Mouse (Mus musculus) heart, embryonic 10.5 days (tissue): ENCODE data around the gene Milr1. TPM values are rescaled to one million over a fixed set of nuclear protein-coding genes. Genes with fewer than 3 reads are reported as not detected.
A peak's percentile ranks its signal among the peaks of the same experiment; 100 is the strongest.

Experiments
- DNase-seq: peaks from one replicate; pipeline ENCODE4 v3.0.0-alpha.2; 2017; ENCODE audit warnings: low spot score
- H3K27ac ChIP-seq: fragments of 300-500 bp; sonication (generic); 2 replicates; pipeline ENCODE4 v1.5.1; 2016; ENCODE audit warnings: mild to moderate bottlenecking
- H3K27me3 ChIP-seq: fragments of 300-500 bp; sonication (generic); 2 replicates; pipeline ENCODE4 v1.6.1; 2016; ENCODE audit warnings: mild to moderate bottlenecking; ENCODE audit not compliant: poor library complexity, insufficient read depth, severe bottlenecking
- H3K36me3 ChIP-seq: fragments of 300-500 bp; sonication (generic); 2 replicates; pipeline ENCODE4 v1.6.1; 2016; ENCODE audit warnings: mild to moderate bottlenecking, moderate library complexity
- H3K4me1 ChIP-seq: fragments of 300-500 bp; sonication (generic); 2 replicates; pipeline ENCODE4 v1.6.1; 2016; ENCODE audit warnings: mild to moderate bottlenecking
- H3K4me3 ChIP-seq: fragments of 300-500 bp; sonication (generic); 2 replicates; pipeline ENCODE4 v1.5.1; 2016; ENCODE audit warnings: mild to moderate bottlenecking, moderate library complexity
- H3K9me3 ChIP-seq: fragments of 300-500 bp; sonication (generic); 2 replicates; pipeline ENCODE4 v1.6.1; 2016; ENCODE audit warnings: mild to moderate bottlenecking, moderate library complexity
- WGBS: fragments of 180-500 bp; shearing (Covaris S2); methylation state at CpG from one replicate; pipeline ENCODE4 v1.1.7; 2016; 5-methylcytosine and 5-hydroxymethylcytosine counted together
- polyA plus RNA-seq: library from polyadenylated mRNA; unstranded; fragments of >200 nt; fragmentation: Nextera tagmentation; extraction: Ambion mirVana; gene quantifications from 2 replicates; pipeline ENCODE4 v1.2.1, GENCODE M21; 2016

The Milr1 gene
- polyA plus RNA-seq = 0.46 and 1.2 TPM in 2 replicates

DNA sequence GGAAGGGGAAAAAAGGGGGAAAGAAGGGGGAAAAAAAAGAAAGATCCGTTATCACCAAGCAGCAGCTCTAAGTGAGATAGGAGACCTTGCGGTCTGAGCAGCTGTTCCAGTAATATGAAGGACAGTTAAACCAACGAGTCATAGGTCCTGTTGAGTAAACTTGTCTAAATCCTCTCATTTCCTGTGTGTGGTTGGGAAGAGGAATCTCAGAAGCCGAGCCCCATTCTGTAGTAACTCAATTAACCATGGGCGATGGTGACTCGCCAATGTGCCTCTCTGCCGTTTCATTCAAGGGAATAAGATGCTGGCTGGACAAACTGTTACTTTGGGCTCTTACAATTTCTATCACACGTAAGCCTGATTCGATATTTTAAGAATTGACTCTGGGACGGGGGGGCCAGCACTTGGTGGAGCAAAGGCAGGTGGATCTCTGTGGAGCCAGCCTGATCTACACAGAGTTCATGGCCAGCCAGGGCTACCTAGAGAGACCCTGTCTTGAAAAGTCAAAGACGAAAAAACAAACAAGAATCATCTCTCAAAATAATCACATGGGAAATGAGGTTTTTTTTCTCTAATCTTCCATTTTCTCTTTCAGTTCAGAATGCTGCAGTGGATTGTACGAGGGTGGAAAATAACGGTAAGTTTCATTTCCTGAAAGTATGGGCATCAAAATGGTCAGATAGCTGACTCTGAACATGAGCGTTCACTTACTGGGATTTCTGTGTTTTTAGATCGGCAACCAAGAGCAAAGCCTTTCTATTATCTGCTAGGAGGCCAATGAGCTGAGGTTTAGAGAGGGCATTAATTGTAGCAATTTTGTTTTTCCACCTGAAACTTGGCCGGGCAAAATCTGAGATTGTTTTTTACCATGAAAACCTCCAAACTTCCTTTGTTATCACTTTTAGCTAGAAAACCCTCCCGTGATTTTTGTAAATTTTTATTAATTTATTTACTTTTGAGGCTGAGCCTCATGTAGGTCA, at the start of gene Milr1:
Gene Milr1 (plus strand): TSS at position 188 of the 980 bp plus-strand sequence.
- no peak within 1 kb of the TSS for H3K27ac ChIP-seq
- H3K9me3 ChIP-seq = no peaks in the 10 kb centered on the region
- H3K36me3 ChIP-seq = no peaks in the 10 kb centered on the region
- H3K27me3 ChIP-seq = no peaks in the 10 kb centered on the region
- WGBS = 79% methylated on average over 17 of the region's 17 CpGs
- H3K4me3 ChIP-seq = no peak within 1 kb of the TSS
- H3K4me1 ChIP-seq = peaks cover 16% of the 10 kb centered on the region
- no peak for DNase-seq

DNA sequence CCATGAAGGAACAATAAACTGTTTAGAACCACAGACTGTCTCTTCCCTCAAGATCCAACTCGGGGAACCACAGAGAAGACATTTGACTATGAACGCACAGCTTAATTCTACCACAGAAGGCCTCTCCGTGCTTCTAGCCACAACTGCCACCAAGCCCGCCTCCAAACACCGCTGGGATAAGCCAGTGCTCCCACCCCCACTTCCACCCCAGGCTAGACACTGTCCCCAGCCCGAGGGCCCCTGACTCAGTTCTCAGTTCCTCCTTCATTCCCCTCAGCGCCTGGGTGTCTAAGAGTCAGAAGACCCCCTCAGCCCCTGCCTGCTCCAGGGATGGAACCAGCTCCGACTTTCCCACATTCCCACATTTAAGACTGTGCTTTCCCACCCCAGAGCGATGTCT, 49.4 kb upstream of the Milr1 start:
- DNase-seq = no peak
- no peak overlapping the region for H3K27ac ChIP-seq
- H3K4me3 ChIP-seq = no peak overlapping the region
- H3K9me3 ChIP-seq = no peaks in the 10 kb centered on the region
- WGBS = 65% methylated on average over 9 of the region's 9 CpGs
- H3K4me1 ChIP-seq = peaks cover 15% of the 10 kb centered on the region
- no peaks in the 10 kb centered on the region for H3K27me3 ChIP-seq
- H3K36me3 ChIP-seq = peaks cover 15% of the 10 kb centered on the region

DNA sequence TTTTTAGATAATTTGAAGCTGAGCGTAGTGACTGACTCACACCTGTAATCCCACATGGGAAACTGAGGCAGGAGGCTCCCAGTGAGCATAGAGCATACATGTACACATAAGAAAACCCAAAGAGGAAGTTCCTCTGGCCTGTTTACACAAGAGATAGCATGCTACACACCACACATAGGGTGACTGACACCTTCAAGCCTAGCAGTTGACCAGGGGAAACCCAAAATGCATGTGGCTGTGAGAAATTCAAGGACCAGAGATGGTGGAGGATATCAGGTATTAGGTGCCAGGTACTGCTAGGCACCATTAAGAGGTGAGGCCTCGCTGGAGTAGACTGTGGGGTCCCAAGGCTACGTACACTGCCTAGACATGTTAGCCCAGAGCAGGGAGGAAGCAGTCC, 48.4 kb upstream of the Milr1 start:
- Histone ChIP-seq H3K27ac (no peak overlapping the region), H3K27me3 (no peaks in the 10 kb centered on the region), H3K4me1 (peaks cover 24% of the 10 kb centered on the region), H3K9me3 (no peaks in the 10 kb centered on the region), H3K36me3 (peaks cover 15% of the 10 kb centered on the region), H3K4me3 (no peak overlapping the region)
- 82% methylated on average over 3 of the region's 3 CpGs for WGBS
- DNase-seq = no peak

DNA sequence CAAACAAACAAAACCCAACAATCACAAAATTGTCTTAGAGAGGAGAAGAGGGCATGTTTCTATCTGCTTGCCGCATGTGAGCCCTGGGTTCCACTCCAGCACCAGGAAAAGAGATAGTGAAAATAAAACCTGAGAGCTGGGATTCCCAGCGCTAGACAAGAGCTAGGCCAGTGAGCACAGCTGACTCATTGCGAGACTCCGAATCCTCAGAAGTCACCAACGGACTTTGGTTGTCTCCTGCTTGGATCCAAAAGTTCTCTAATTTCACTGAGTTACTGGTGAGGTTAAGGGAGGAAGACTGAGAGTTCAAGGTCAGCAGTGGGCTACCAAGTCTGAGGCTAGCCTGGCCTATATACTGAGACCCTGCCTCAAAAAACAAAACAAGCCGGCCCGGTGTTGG, 47.1 kb upstream of the Milr1 start:
- no peak overlapping the region for H3K27ac ChIP-seq
- WGBS = 84% methylated on average over 7 of the region's 7 CpGs
- DNase-seq = no peak
- no peak overlapping the region for H3K4me3 ChIP-seq
- no peaks in the 10 kb centered on the region for H3K27me3 ChIP-seq
- peaks cover 6% of the 10 kb centered on the region for H3K36me3 ChIP-seq
- peaks cover 34% of the 10 kb centered on the region for H3K4me1 ChIP-seq
- no peaks in the 10 kb centered on the region for H3K9me3 ChIP-seq

DNA sequence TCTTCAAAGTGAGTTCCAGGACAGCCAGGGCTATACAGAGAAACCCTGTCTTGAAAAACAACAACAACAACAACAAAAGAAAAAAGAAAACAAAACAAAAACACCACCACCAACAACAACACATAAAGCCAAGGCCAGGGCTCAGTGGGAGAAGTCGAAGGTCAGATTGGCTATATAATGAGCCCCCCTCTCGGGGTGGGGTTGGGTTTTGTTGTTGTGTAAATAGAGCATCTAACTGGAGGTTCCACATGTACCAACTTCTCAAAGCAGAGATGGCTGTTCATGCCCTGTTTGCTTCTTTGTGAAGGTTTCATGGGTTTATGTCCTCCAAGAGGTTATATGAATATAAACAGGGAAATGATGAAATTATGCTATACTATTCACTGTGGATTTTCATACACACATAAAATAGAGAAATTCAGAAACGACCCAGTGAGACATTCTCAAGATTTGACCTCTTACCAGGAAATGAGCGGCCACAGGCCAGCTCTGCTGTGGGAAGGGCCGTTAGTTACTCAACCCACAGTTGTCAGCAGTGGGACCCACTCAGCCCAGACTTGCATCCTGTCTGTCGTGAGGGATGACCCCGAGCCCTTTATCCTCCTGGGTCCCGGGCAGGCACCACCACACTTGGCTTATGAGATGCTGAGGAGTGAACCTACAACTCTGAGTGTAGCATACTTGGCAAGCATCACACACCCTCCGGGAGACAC, 46.5 kb upstream of the Milr1 start:
- H3K4me1 ChIP-seq = peaks cover 38% of the 10 kb centered on the region
- H3K27ac ChIP-seq = no peak overlapping the region
- no peak overlapping the region for H3K4me3 ChIP-seq
- DNase-seq = no peak
- H3K36me3 ChIP-seq = no peaks in the 10 kb centered on the region
- H3K9me3 ChIP-seq = no peaks in the 10 kb centered on the region
- 81% methylated on average over 9 of the region's 9 CpGs for WGBS
- H3K27me3 ChIP-seq = no peaks in the 10 kb centered on the region

DNA sequence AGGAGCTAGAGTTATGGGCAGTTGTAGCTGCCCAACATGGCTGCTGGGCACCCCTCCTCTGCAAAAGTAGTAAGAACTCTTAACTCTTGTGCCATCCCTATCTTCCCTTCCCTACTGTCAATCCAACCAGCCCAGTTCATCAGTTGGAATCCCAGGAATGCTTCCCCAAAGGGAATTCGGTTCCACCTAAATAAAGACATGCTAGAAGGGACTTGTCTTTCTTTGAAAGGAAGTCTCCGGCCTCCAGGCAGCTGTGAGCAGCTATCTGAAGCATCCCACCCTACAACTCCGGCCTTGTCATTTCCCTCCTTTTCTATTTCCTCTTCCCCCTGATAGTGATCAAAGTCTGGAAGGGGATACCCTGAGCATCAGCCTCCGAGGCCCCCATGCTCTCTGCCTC, 44.8 kb upstream of the Milr1 start:
- Histone ChIP-seq H3K36me3 (0 out of 2 replicates have a peak, but pooled peaks cover 4% of the 10 kb centered on the region), H3K27me3 (no peaks in the 10 kb centered on the region), H3K9me3 (no peaks in the 10 kb centered on the region), H3K4me3 (no peak overlapping the region), H3K4me1 (peaks cover 54% of the 10 kb centered on the region), H3K27ac (no peak overlapping the region; the same call in 1 of the 2 replicates)
- DNase-seq = no peak
- WGBS = 11% methylated on average over 4 of the region's 4 CpGs

DNA sequence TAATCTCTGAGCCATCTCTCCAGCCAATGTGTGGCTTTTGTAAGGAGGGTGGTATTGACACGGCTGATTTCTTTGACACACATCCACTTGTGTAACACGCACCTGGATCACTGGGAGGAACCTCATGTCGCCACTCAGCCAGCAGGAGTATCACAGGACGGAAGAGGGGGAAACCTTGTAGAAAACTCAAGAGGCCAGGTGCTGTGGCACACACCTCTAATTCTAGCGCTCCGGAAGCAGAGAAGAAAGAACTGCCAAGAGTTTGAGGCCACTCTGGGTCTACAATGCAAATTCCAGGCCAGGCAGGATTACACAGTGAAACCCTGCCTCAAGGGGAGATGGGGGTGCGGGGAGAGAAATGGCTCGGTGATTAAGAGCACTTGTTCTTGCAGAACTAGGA, 43.9 kb upstream of the Milr1 start:
- WGBS = 66% methylated on average over 8 of the region's 8 CpGs
- DNase-seq = no peak
- no peak overlapping the region for H3K4me3 ChIP-seq
- no peak overlapping the region for H3K27ac ChIP-seq
- no peaks in the 10 kb centered on the region for H3K9me3 ChIP-seq
- peaks cover 56% of the 10 kb centered on the region for H3K4me1 ChIP-seq
- H3K27me3 ChIP-seq = no peaks in the 10 kb centered on the region
- 0 out of 2 replicates have a peak, but pooled peaks cover 4% of the 10 kb centered on the region for H3K36me3 ChIP-seq

DNA sequence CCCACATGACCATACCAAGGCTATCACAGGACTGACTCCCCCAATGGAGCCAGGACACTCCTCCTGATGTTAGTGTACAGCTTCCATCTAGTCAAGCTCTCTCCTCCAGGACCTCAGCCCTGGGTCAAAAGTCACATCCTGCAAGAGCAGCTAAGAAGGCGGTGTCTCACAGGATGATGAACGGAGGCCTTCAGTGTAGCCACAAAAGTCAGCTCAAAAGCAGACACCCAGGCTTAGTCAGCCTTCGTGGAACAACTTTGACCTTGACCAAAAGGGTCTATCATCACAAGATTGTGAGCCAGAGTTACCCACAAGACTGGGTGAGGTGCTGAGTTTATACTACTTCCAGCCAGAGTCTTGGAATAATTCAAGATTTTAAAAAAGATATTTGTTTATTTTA, 43.2 kb upstream of the Milr1 start:
- no peaks in the 10 kb centered on the region for H3K9me3 ChIP-seq
- peaks cover 60% of the 10 kb centered on the region for H3K4me1 ChIP-seq
- peak overlapping the region; percentile 31; the same call in 1 of the 2 replicates for H3K27ac ChIP-seq
- 0 out of 2 replicates have a peak, but pooled peaks cover 4% of the 10 kb centered on the region for H3K36me3 ChIP-seq
- no peak overlapping the region for H3K4me3 ChIP-seq
- no peak for DNase-seq
- no peaks in the 10 kb centered on the region for H3K27me3 ChIP-seq
- WGBS = 49% methylated on average over 3 of the region's 3 CpGs

DNA sequence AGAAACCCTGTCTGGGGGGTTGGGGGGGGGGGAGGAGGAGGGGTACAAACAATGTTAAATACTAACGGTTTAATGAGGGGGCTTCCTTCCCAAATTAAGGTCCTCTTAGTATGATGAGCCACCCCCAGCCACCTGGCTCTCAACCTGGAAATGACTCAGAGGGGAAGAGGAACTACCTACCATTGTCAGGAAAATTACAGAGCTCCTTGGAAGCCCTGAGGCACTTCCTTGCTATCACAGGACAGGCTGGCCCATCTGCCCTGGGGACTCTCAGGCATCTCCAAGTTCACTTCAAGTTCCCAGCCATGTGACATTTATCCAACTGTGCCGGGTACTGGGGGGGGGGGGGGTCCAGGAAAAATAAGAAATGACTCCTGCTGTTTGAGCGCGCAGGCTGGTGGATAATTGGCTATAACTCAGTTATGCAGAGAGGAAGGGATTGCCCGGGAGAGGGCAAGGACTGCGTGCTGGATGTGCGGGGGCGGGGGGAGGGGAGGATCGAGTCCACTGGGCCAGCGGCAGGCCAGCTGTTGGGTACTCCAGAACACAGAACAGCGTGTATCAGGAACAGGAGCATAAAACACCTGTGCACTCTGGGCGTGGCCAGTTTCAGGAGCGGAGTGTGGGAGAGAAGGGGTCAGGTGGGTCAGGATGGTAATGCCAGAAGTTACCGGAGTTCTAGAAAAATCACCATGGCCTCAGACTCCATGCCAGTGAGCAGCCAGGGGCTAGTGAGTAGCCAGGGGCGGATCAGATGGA, 41.6 kb upstream of the Milr1 start:
- no peak overlapping the region for H3K27ac ChIP-seq
- H3K9me3 ChIP-seq = no peaks in the 10 kb centered on the region
- no peak for DNase-seq
- no peak overlapping the region for H3K4me3 ChIP-seq
- H3K36me3 ChIP-seq = 0 out of 2 replicates have a peak, but pooled peaks cover 4% of the 10 kb centered on the region
- 45% methylated on average over 15 of the region's 15 CpGs for WGBS
- H3K27me3 ChIP-seq = no peaks in the 10 kb centered on the region
- H3K4me1 ChIP-seq = peaks cover 71% of the 10 kb centered on the region

DNA sequence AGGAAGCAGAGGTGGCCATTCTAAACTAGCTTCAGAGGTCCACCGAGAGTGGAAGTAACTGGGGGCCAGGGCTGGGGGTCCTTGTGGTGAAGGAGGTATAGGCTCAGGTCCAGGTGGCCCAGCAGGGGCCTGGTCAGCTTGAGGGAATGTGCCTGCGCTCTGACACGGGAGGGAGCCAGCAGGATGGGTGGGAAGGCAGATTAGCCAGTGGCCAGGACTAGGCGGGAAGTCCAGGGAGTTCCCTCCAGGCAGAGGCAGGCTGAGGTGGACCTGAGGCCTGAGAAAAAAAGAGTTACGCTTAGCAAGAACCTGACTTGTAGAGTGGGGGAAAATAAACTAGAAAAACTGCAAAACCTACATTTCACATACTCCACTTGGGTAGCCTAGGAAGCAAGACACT, 40.2 kb upstream of the Milr1 start:
- Histone ChIP-seq H3K36me3 (0 out of 2 replicates have a peak, but pooled peaks cover 4% of the 10 kb centered on the region), H3K4me3 (no peak overlapping the region), H3K9me3 (no peaks in the 10 kb centered on the region), H3K27me3 (no peaks in the 10 kb centered on the region), H3K27ac (peak overlapping the region; percentile 56; the same call in 1 of the 2 replicates), H3K4me1 (peaks cover 77% of the 10 kb centered on the region)
- 50% methylated on average over 5 of the region's 5 CpGs for WGBS
- no peak for DNase-seq

DNA sequence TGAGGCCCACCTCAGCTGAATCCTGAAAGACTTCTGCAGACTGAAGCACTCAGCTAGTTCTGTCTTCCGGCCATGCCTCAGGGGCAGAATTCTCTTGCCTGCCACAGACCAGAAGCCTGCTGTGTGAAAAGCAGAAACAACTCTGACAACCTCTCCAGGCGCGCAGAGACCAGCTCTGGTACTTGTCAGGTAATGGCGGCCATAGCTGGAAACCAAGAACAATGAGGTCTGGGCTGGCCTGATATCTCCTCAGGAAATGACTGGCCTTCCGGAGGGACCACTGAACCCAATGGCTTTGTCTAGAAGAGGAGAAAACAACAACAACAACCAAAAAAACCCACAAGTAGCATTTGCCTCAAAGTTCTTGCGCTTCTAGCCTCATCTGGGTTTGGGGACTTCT, 36.0 kb upstream of the Milr1 start:
- 0 out of 2 replicates have a peak, but pooled peaks cover 4% of the 10 kb centered on the region for H3K36me3 ChIP-seq
- H3K27ac ChIP-seq = peak overlapping the region; percentile 86
- peak overlapping the region; percentile 43 for H3K4me3 ChIP-seq
- WGBS = 41% methylated on average over 6 of the region's 6 CpGs
- H3K4me1 ChIP-seq = peaks cover 40% of the 10 kb centered on the region
- no peaks in the 10 kb centered on the region for H3K9me3 ChIP-seq
- no peak for DNase-seq
- no peaks in the 10 kb centered on the region for H3K27me3 ChIP-seq

DNA sequence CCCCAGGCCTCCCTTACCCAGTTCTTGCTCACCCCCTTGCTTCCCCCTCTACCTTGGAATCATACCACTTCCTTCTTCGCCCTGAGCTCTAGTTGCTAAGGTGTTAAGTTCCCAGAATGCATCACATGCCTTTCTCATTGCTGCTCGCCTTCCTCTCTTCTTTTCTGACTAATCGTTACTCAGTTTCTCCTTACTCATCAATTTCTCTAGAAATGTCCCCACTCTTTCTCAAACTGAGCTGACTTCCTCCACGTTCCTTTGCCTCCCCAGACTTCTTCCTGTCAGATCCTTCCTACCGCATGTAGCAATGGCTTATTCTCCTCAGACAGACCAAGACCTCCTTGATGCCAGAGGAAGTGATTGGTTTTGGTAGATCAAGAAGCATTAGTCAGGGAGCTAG, 34.5 kb upstream of the Milr1 start:
- Histone ChIP-seq H3K4me3 (no peak overlapping the region), H3K36me3 (no peaks in the 10 kb centered on the region), H3K27me3 (no peaks in the 10 kb centered on the region), H3K4me1 (peaks cover 28% of the 10 kb centered on the region), H3K27ac (no peak overlapping the region), H3K9me3 (no peaks in the 10 kb centered on the region)
- 76% methylated on average over 5 of the region's 5 CpGs for WGBS
- DNase-seq = no peak
